Mouse (Mus musculus): Measurements from ENCODE around the gene S100a11. TPM values are rescaled to one million over a fixed set of nuclear protein-coding genes. Genes with fewer than 3 reads are reported as not detected.
A peak's percentile ranks its signal among the peaks of the same experiment; 100 is the strongest.

Gene S100a11
- polyA plus RNA-seq, 1 experiment, result 25.5 TPM

GRCm38 (mm10) chr3:93549986-93550385 is 29.7 kb downstream of the S100a11 start:
- Histone ChIP-seq H3K27ac (ENCODE audit: insufficient read depth, low read length) (no peak overlapping the region), H3K4me3 (replicated peaks; ENCODE audit: insufficient read depth, low read depth, low read length) (no peak overlapping the region), H3K4me1 (ENCODE audit: control insufficient read depth, insufficient read depth, low read length) (no peaks in the 10 kb centered on the region), H3K27me3 (ENCODE audit: control insufficient read depth, insufficient read depth, low read length) (no peaks in the 10 kb centered on the region)
- 81% methylated on average over 4 of the region's 4 CpGs for WGBS
- no peak for DNase-seq
- TF ChIP-seq CTCF (IDR thresholded peaks at IDR 0.05; ENCODE audit: borderline replicate concordance, insufficient read depth, low read depth, low read length) (no peak), POLR2A (IDR thresholded peaks at IDR 0.05; ENCODE audit: borderline replicate concordance, insufficient read depth, low read length) (no peak)

DNA sequence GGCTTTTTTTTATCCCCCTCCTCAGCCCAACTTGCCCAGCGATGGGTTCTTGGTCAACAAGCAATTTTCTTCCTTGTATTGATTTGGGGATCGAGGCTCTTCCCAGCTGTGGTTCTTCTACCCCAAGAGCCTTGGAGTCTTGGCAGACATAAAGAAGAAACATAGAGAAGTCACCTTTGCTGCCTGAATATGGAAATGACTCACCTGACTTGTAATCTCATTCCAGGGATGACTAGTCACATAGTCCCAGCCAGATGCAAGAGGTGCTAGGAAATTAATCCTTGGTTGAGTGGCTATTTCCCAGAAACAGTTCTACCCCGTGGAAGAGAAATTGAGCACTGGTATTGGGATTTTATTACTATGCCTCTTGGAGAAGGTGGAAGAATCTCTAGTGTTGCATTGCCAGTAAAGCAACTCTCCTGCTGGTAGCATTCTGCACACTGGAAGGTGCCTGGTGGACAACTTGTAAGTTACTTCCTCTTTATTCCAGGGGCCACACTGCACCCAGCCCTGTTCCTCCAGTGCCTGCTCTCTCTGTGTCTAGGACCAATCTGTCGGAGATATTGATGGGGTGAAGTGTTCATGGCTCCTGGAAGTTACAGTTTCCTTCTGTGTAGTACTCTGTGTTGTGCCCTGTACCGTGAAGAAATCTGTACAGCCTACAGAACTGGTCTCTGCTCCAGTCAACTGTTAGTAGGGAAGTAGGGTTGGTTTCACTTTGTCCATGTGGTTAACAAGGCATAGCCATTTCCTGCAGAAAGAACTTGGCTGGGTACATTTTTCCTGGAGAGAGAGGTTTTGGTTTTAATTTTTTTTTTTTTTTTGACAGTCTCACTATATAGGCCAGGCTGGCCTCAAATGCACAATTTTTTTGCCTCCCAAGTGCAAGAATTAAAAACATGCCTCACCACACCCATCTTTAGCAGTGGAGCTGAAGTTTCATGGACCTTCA is 31.9 kb downstream of the S100a11 start:
- TF ChIP-seq POLR2A (IDR thresholded peaks at IDR 0.05; ENCODE audit: borderline replicate concordance, insufficient read depth, low read length) (no peak), CTCF (IDR thresholded peaks at IDR 0.05; ENCODE audit: borderline replicate concordance, insufficient read depth, low read depth, low read length) (no peak)
- WGBS, result 82% methylated on average over 5 of the region's 5 CpGs

GRCm38 (mm10) chr3:93553311-93553710 is 33.0 kb downstream of the S100a11 start:
- no peak overlapping the region for H3K4me3 ChIP-seq (replicated peaks; ENCODE audit: insufficient read depth, low read depth, low read length)
- 90% methylated on average over 2 of the region's 2 CpGs for WGBS
- TF ChIP-seq CTCF (IDR thresholded peaks at IDR 0.05; ENCODE audit: borderline replicate concordance, insufficient read depth, low read depth, low read length), result no peak
- TF ChIP-seq POLR2A (IDR thresholded peaks at IDR 0.05; ENCODE audit: borderline replicate concordance, insufficient read depth, low read length), result no peak
- H3K27me3 ChIP-seq (ENCODE audit: control insufficient read depth, insufficient read depth, low read length), result no peaks in the 10 kb centered on the region
- H3K27ac ChIP-seq (ENCODE audit: insufficient read depth, low read length), result no peak overlapping the region
- DNase-seq, result no peak
- H3K4me1 ChIP-seq (ENCODE audit: control insufficient read depth, insufficient read depth, low read length), result no peaks in the 10 kb centered on the region

More for the DNA sequence above, 31.9 kb downstream of the S100a11 start:
- Histone ChIP-seq H3K4me1 (ENCODE audit: control insufficient read depth, insufficient read depth, low read length) (no peaks in the 10 kb centered on the region), H3K4me3 (replicated peaks; ENCODE audit: insufficient read depth, low read depth, low read length) (no peak overlapping the region), H3K27ac (ENCODE audit: insufficient read depth, low read length) (no peak overlapping the region), H3K27me3 (ENCODE audit: control insufficient read depth, insufficient read depth, low read length) (no peaks in the 10 kb centered on the region)
- no peak for DNase-seq

DNA sequence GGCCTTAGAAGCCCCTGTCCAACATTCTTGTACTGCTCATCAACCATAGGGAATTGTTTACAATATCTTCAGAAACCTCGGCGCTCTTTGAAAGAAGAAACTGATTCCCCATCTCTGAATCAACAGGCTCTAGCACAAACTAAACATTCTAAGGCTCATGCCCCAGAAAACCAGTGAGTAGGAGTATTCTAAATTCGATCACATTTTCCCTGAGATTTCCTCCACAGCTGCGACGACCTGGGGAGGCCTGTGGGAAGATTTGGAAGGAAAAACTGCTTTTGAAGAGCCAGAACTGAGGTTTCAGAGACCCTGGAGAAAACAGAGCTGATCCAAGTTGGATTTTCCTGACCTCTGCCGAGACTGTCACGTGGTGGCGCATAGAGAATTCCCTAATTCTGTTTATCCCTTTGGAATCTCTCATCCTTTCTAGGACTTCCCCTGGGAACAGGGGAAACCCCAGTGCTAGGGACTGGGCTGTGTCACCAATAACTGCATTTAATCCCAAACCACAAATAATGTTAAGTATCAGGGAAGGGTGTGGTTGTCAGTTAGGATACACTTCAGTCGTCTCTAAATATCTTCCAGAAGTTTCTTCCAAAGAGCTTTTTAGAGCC is 33.6 kb downstream of the S100a11 start:
- TF ChIP-seq POLR2A (IDR thresholded peaks at IDR 0.05; ENCODE audit: borderline replicate concordance, insufficient read depth, low read length) (no peak), CTCF (IDR thresholded peaks at IDR 0.05; ENCODE audit: borderline replicate concordance, insufficient read depth, low read depth, low read length) (no peak)
- H3K4me1 ChIP-seq (ENCODE audit: control insufficient read depth, insufficient read depth, low read length), result no peaks in the 10 kb centered on the region
- no peak overlapping the region for H3K4me3 ChIP-seq (replicated peaks; ENCODE audit: insufficient read depth, low read depth, low read length)
- no peak for DNase-seq
- 83% methylated on average over 9 of the region's 9 CpGs for WGBS
- H3K27ac ChIP-seq (ENCODE audit: insufficient read depth, low read length), result no peak overlapping the region
- H3K27me3 ChIP-seq (ENCODE audit: control insufficient read depth, insufficient read depth, low read length), result no peaks in the 10 kb centered on the region

- 21% methylated on average over 13 of the region's 13 CpGs for WGBS
- TF ChIP-seq CTCF (IDR thresholded peaks at IDR 0.05; ENCODE audit: borderline replicate concordance, insufficient read depth, low read depth, low read length), result no peak
- TF ChIP-seq POLR2A (IDR thresholded peaks at IDR 0.05; ENCODE audit: borderline replicate concordance, insufficient read depth, low read length), result no peak
Observed at GRCm38 (mm10) chr3:93554379-93554980, 34.2 kb downstream of the S100a11 start.

DNA sequence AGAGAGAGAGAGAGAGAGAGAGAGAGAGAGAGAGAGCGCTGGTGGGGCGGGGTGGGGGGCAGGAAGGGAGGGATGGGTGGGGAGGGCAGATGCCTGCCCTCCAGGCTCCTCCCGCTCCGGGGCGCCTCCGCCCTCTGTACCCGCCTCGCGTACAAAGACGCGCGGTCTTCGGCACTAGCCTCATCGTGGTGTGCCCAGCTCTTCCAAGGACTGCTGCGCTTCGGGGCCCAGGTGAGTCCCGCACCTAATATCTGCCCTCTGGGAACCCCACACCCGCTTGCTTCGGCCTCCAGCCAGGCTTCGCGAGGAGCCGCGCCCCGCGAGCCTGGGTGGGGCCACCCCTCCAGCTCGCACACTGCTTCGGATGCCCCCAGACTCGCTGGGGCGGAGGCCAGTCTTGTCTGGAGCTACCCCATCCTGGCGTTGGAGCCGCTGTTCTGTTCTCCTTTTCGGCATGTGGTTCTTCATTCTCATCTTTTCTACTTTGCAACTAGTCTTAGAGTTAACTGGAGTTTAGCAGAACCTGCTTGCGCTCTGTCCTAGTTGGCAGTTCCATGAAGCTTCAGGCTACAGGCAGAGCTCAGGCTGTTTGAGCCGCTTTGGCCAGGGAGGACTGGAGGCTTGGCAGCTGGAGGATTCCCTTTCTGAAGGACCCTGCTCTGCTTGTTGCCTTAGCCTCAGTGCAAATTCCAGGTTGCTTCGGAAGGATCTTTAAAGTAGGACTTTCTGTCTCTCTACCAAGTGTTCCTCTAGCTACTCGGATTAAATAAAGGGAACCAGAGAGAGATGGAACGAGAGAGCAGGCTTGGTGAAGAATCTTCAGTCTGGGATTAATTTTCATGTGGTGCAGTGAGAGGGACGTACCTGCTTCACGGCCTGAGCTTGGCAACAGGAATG is 34.9 kb downstream of the S100a11 start, which contains the start of gene S100a10:
TSS of gene S100a10 (plus strand) at position 100 of the 897 bp plus-strand sequence.
- Histone ChIP-seq H3K27me3 (ENCODE audit: control insufficient read depth, insufficient read depth, low read length) (no peaks in the 10 kb centered on the region), H3K27ac (ENCODE audit: insufficient read depth, low read length) (no peak within 1 kb of the TSS), H3K4me1 (ENCODE audit: control insufficient read depth, insufficient read depth, low read length) (no peaks in the 10 kb centered on the region), H3K4me3 (replicated peaks; ENCODE audit: insufficient read depth, low read depth, low read length) (peak within 1 kb of the TSS; percentile 42)
- TF ChIP-seq CTCF (IDR thresholded peaks at IDR 0.05; ENCODE audit: borderline replicate concordance, insufficient read depth, low read depth, low read length) (no peak), POLR2A (IDR thresholded peaks at IDR 0.05; ENCODE audit: borderline replicate concordance, insufficient read depth, low read length) (no peak)
- WGBS, result 2% methylated on average over 38 of the region's 39 CpGs
- DNase-seq, result peak; percentile 4 to 18

More at GRCm38 (mm10) chr3:93554379-93554980, 34.2 kb downstream of the S100a11 start:
- DNase-seq, result no peak
- H3K27ac ChIP-seq (ENCODE audit: insufficient read depth, low read length), result no peak overlapping the region
- H3K4me1 ChIP-seq (ENCODE audit: control insufficient read depth, insufficient read depth, low read length), result no peaks in the 10 kb centered on the region
- peak overlapping the region; percentile 33 for H3K4me3 ChIP-seq (replicated peaks; ENCODE audit: insufficient read depth, low read depth, low read length)
- H3K27me3 ChIP-seq (ENCODE audit: control insufficient read depth, insufficient read depth, low read length), result no peaks in the 10 kb centered on the region

DNA sequence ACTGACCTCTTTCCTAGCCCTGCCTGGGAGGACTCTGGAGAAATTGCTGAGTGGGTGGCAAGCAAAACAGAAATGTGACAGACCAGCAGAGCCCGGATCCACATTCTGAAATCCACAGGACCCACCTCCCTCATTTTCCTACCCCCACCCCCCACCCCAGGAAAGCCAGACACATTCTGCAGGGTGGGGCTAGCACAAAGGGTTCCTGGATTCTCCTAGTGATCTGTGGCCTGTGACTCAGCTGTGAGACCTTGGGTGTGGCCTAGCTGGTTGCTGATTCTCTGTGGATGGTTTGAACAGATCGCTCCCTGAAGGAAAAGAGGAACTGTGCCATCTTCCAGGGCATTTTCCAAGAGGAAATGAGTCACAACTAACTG is 35.6 kb downstream of the S100a11 start:
- peak in 1 of 2 experiments; percentile 27 for DNase-seq
- H3K4me3 ChIP-seq (replicated peaks; ENCODE audit: insufficient read depth, low read depth, low read length), result peak overlapping the region; percentile 42
- no peaks in the 10 kb centered on the region for H3K27me3 ChIP-seq (ENCODE audit: control insufficient read depth, insufficient read depth, low read length)
- TF ChIP-seq CTCF (IDR thresholded peaks at IDR 0.05; ENCODE audit: borderline replicate concordance, insufficient read depth, low read depth, low read length) (no peak), POLR2A (IDR thresholded peaks at IDR 0.05; ENCODE audit: borderline replicate concordance, insufficient read depth, low read length) (no peak)
- no peaks in the 10 kb centered on the region for H3K4me1 ChIP-seq (ENCODE audit: control insufficient read depth, insufficient read depth, low read length)
- 8% methylated on average over 2 of the region's 2 CpGs for WGBS
- H3K27ac ChIP-seq (ENCODE audit: insufficient read depth, low read length), result no peak overlapping the region
